Mouse (Mus musculus) CH12.LX (cell line): ENCODE measurements around the gene Adam17. TPM values are rescaled to one million over a fixed set of nuclear protein-coding genes. Genes with fewer than 3 reads are reported as not detected.

Experiments
- DNase-seq: peaks from one replicate; pipeline ENCODE4 v3.0.0-alpha.2; 2013; ENCODE audit errors: extremely low read depth
- H3K27ac ChIP-seq: 2 replicates; pipeline ENCODE4 v1.5.1; 2012; ENCODE audit warnings: low read depth, mild to moderate bottlenecking, control low read depth, moderate library complexity; ENCODE audit not compliant: insufficient read depth
- H3K27me3 ChIP-seq: replicated peaks from 2 replicates; pipeline ENCODE3; 2012; ENCODE audit warnings: inconsistent platforms
- H3K36me3 ChIP-seq, 2 experiments: replicated peaks in 1 of 2; 2 replicates each; pipeline versions ENCODE3 to v1.6.1; 2012; ENCODE audit warnings: inconsistent platforms in 1 of 2, low read length in 1 of 2, mild to moderate bottlenecking in 1 of 2, mixed read lengths in 1 of 2, moderate library complexity in 1 of 2; ENCODE audit not compliant: control insufficient read depth in 1 of 2, insufficient read depth in 1 of 2
- H3K4me1 ChIP-seq, 2 experiments: 2 replicates each; pipeline ENCODE4 v1.6.1; 2012; ENCODE audit warnings: inconsistent platforms in 1 of 2, moderate library complexity in 1 of 2; ENCODE audit not compliant: insufficient read depth in 2 of 2, control insufficient read depth in 1 of 2
- H3K4me2 ChIP-seq: 2 replicates; pipeline ENCODE4 v1.6.1; 2012; ENCODE audit warnings: low read depth, mild to moderate bottlenecking, control low read depth; ENCODE audit not compliant: poor library complexity, insufficient read depth, severe bottlenecking
- H3K4me3 ChIP-seq, 3 experiments: fragments of 150-350 bp in 1 of 3; sonication (generic) in 1 of 3; replicated peaks in 1 of 3; 2 replicates each; pipeline versions ENCODE3 to v1.5.1; 2011 to 2012; ENCODE audit warnings: low read depth in 2 of 3, low read length in 2 of 3, mild to moderate bottlenecking in 2 of 3, moderate library complexity in 2 of 3, control low read depth in 1 of 3, improper control_type of control experiment in 1 of 3, inconsistent platforms in 1 of 3, mixed read lengths in 1 of 3; ENCODE audit not compliant: poor library complexity in 1 of 3
- H3K79me2 ChIP-seq: replicated peaks from 2 replicates; pipeline ENCODE4 v1.6.1; 2012; ENCODE audit warnings: mild to moderate bottlenecking, moderate library complexity; ENCODE audit not compliant: control insufficient read depth, poor library complexity, insufficient read depth, severe bottlenecking; ENCODE audit errors: extremely low read depth
- H3K9ac ChIP-seq: 2 replicates; pipeline ENCODE4 v1.6.1; 2012; ENCODE audit warnings: low read depth, mild to moderate bottlenecking, control low read depth, moderate library complexity; ENCODE audit not compliant: insufficient read depth
- H3K9me3 ChIP-seq: replicated peaks from 2 replicates; pipeline ENCODE3; 2012; ENCODE audit warnings: low read length, inconsistent platforms, mixed read lengths
- CHD1 ChIP-seq: IDR thresholded peaks from 2 replicates; pipeline ENCODE4 v1.6.1; 2012; ENCODE audit warnings: low read depth, low read length, improper control_type of control experiment, inconsistent platforms
- CTCF ChIP-seq, 2 experiments: IDR thresholded peaks in 1 of 2; conservative IDR thresholded peaks in 1 of 2; 2 replicates each; pipeline ENCODE4 v1.5.1; 2011 to 2012; ENCODE audit warnings: low read depth in 2 of 2, low read length in 2 of 2, improper control_type of control experiment in 1 of 2, inconsistent platforms in 1 of 2, mild to moderate bottlenecking in 1 of 2, moderate library complexity in 1 of 2
- ELF1 ChIP-seq: IDR thresholded peaks from 2 replicates; pipeline ENCODE4 v1.6.1; 2014; ENCODE audit warnings: low read depth, mild to moderate bottlenecking, inconsistent platforms, low read length, improper control_type of control experiment
- ETS1 ChIP-seq: conservative IDR thresholded peaks from 2 replicates; pipeline ENCODE4 v1.6.1; 2012; ENCODE audit warnings: low read depth, mild to moderate bottlenecking, inconsistent platforms, low read length, improper control_type of control experiment, moderate library complexity
- GABPA ChIP-seq: IDR thresholded peaks from 2 replicates; pipeline ENCODE4 v1.6.1; 2012; ENCODE audit warnings: low read depth, low read length, improper control_type of control experiment, inconsistent platforms; ENCODE audit not compliant: insufficient replicate concordance
- MAFK ChIP-seq: IDR thresholded peaks from 2 replicates; pipeline ENCODE4 v1.6.1; 2011; ENCODE audit warnings: low read length, improper control_type of control experiment; ENCODE audit not compliant: insufficient replicate concordance
- NELFE ChIP-seq: IDR thresholded peaks from 2 replicates; pipeline ENCODE4 v1.6.1; 2011; ENCODE audit warnings: low read depth, low read length, improper control_type of control experiment
- PAX5 ChIP-seq: IDR thresholded peaks from 2 replicates; pipeline ENCODE4 v1.6.1; 2012; ENCODE audit warnings: low read length, inconsistent platforms, mixed read lengths
- RAD21 ChIP-seq: IDR thresholded peaks from 2 replicates; pipeline ENCODE4 v1.6.1; 2011; ENCODE audit warnings: low read depth, mild to moderate bottlenecking, low read length, improper control_type of control experiment, moderate library complexity
- SMC3 ChIP-seq: IDR thresholded peaks from 2 replicates; pipeline ENCODE4 v1.6.1; 2011; ENCODE audit warnings: low read depth, low read length, improper control_type of control experiment
- TCF12 ChIP-seq: IDR thresholded peaks from 2 replicates; pipeline ENCODE4 v1.6.1; 2014; ENCODE audit warnings: low read depth, mild to moderate bottlenecking, inconsistent platforms, low read length, improper control_type of control experiment
- USF1 ChIP-seq: IDR thresholded peaks from 2 replicates; pipeline ENCODE4 v1.6.1; 2014; ENCODE audit warnings: low read depth, mild to moderate bottlenecking, inconsistent platforms, low read length, improper control_type of control experiment
- USF2 ChIP-seq: conservative IDR thresholded peaks from 2 replicates; pipeline ENCODE4 v1.6.1; 2011; ENCODE audit warnings: low read depth, low read length, improper control_type of control experiment
- ZMIZ1 ChIP-seq: IDR thresholded peaks from 2 replicates; pipeline ENCODE4 v1.6.1; 2012; ENCODE audit warnings: low read depth, mild to moderate bottlenecking, inconsistent platforms, low read length, improper control_type of control experiment
- dilution Hi-C: fragments of 300-500 bp; cut with MboI; formaldehyde crosslinking; loops from 2 replicates; pipeline ENCODE4 v1.14.3; 2020; ENCODE audit warnings: low sequenced_read_pairs; ENCODE audit not compliant: extremely low pct_unique_long_range_greater_than_20kb, extremely low pct_ligation_motif_present
- in situ Hi-C: fragments of 300-500 bp; cut with MboI; formaldehyde crosslinking; loops from 3 replicates; pipeline ENCODE4 v1.14.3; 2019; ENCODE audit warnings: low sequenced_read_pairs, low pct_ligation_motif_present, low pct_unique_long_range_greater_than_20kb, mixed read lengths
- polyA plus RNA-seq: library from polyadenylated mRNA; unstranded; fragments of >175 nt; gene quantifications from 2 replicates; pipeline ENCODE4 v1.2.1, GENCODE M21; 2012; ENCODE audit warnings: low read depth; ENCODE audit not compliant: insufficient read length
- total RNA-seq, 2 experiments: library from RNA; depleted of rRNA; stranded (reverse); fragments of 300-350 nt in 1 of 2; fragments of >200 nt in 1 of 2; gene quantifications; 2 replicates each; pipeline ENCODE4 v1.2.3; 2012 to 2014

The Adam17 gene
- total and polyA plus RNA-seq, 3 experiments: 47.5 to 60.1 (median 50.1) TPM

DNA sequence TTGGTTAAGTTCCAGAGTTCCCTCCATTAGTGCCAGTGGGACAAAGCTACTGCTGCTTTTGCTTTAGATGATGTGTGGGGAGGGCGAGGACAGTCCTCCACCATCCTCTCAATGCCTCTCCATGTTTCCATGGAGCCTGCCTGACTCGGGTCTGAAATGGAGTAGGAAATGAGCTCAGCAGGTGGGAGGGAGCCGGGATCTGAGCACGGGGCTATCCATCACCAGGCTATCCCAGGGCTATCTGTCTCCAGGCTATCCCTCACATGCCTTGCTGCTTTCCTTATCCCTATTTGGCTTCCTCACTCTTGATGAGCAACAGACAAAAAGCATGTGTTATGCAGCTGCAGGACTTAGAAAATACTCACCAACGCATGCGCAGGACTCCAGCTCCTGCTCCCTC lies 41.7 kb downstream of the Adam17 start:
- Histone ChIP-seq H3K4me1 (peaks cover 8 to 20% of the 10 kb centered on the region in 2 experiments), H3K9me3 (no peaks in the 10 kb centered on the region), H3K9ac (no peak overlapping the region), H3K79me2 (no peaks in the 10 kb centered on the region), H3K27me3 (no peaks in the 10 kb centered on the region), H3K36me3 (peaks cover 66 to 83% of the 10 kb centered on the region in 2 experiments), H3K4me2 (no peak overlapping the region), H3K4me3 (no peak overlapping the region), H3K27ac (no peak overlapping the region)
- no peak for TF ChIP-seq CHD1
- TF ChIP-seq ZMIZ1: no peak
- TF ChIP-seq SMC3: no peak
- TF ChIP-seq ETS1: no peak
- no peak for TF ChIP-seq MAFK
- no peak for TF ChIP-seq GABPA
- TF ChIP-seq NELFE: no peak
- TF ChIP-seq ELF1: no peak
- no peak for TF ChIP-seq USF2
- dilution Hi-C loops (no loop called here), in situ Hi-C loops (no loop called here)
- no peak for DNase-seq

DNA sequence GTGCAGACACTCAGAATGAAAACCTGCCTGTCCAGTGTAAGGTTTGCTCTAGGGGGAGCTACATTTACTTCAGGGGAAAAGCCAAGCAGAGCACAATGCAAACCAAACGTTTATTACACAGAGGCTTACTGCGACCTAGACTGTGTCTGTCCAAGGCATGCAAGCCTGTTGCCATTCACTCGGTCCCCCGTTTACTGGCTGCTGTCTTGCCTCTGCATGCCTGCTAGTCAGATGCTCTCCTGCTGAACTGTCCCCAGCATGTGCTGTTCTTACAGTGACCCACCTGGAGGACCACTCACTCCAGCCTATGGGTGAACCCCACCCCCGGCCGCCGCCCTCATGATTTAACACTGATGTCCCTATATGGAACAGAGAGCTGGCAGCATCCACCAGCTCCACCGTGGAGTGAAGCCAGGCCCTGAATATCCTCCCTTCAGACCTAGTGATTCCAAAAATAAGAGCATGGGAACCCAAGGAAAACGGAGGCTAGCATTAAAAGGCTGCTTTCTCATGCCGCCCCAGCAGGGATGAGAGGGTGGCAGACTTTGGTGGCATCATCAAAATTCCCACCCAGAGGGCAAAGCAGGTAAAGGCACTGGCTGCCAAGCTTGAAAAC lies 42.4 kb downstream of the Adam17 start:
- in situ Hi-C loops: no loop called here
- Histone ChIP-seq H3K79me2 (no peaks in the 10 kb centered on the region), H3K27ac (no peak overlapping the region), H3K9ac (no peak overlapping the region)
- TF ChIP-seq USF1 (no peak), CTCF (conservative IDR thresholded peaks at IDR 0.05 in 1 of 2, IDR thresholded peaks at IDR 0.05 in 1 of 2; ENCODE audit: low read depth in 2 of 2, low read length in 2 of 2) (peak in 1 of 2 experiments; percentile 35; a peak in 1 of 4 replicates), TCF12 (no peak), NELFE (no peak), PAX5 (no peak), RAD21 (peak; percentile 2; the same call in 1 of the 2 replicates)
- TF ChIP-seq, all 38 proteins: peak for 2
- DNase-seq: no peak
- Histone ChIP-seq H3K36me3 (peaks cover 68 to 84% of the 10 kb centered on the region in 2 experiments), H3K4me3 (no peak overlapping the region), H3K4me1 (peaks cover 4 to 14% of the 10 kb centered on the region in 2 experiments), H3K4me2 (no peak overlapping the region), H3K9me3 (no peaks in the 10 kb centered on the region), H3K27me3 (no peaks in the 10 kb centered on the region)
- dilution Hi-C loops: no loop called here
